ENCODE assay signal across 8 mouse cellular contexts in genomic region chr11:102446581-102447461, GRCm38 (mm10). TPM values are rescaled to one million over a fixed set of nuclear protein-coding genes. Genes with fewer than 3 reads are reported as not detected.
DNase-seq lines count a peak whose midpoint lies in the region; ATAC-seq and TF ChIP-seq lines count a peak whose summit lies in the region.

No protein-coding gene starts in this region.

- peak overlapping the region; percentile 79 for H3K4me2 ChIP-seq in heart, embryonic 12.5 days
- H3K4me2 ChIP-seq in limb, embryonic 14.5 days (replicated peaks; ENCODE audit: low read depth, low read length, severe bottlenecking) = peak overlapping the region; percentile 61
- peak overlapping the region; percentile 72 for H3K4me2 ChIP-seq in neural tube, embryonic 14.5 days (ENCODE audit: low read depth, low read length)

- H3K4me1 ChIP-seq in heart, embryonic 12.5 days (replicated peaks) = peaks cover 52% of the 10 kb centered on the region
- H3K4me1 ChIP-seq in limb, embryonic 14.5 days (ENCODE audit: control insufficient read depth, insufficient read depth, low read length) = peaks cover 26% of the 10 kb centered on the region
- peaks cover 24% of the 10 kb centered on the region for H3K4me1 ChIP-seq in neural tube, embryonic 14.5 days (ENCODE audit: control insufficient read depth, insufficient read depth, low read length)

- peak; percentile 37 for ATAC-seq in heart, embryonic 12.5 days (ENCODE audit: insufficient number of reproducible peaks, low FRiP score)
- ATAC-seq in limb, embryonic 14.5 days (ENCODE audit: low FRiP score, low read depth) = peak; percentile 30
- ATAC-seq in neural tube, embryonic 14.5 days (ENCODE audit: low read depth) = peak; percentile 68

- H3K4me3 ChIP-seq in gastrocnemius, adult 2 months = peak overlapping the region; percentile 90
- peak overlapping the region; percentile 75 for H3K4me3 ChIP-seq in heart, embryonic 12.5 days
- H3K4me3 ChIP-seq in limb, embryonic 14.5 days (replicated peaks; ENCODE audit: low read length) = peak overlapping the region; percentile 85
- peak overlapping the region; percentile 95 for H3K4me3 ChIP-seq in neural tube, embryonic 14.5 days (ENCODE audit: low read depth, low read length)

- no peak for TF ChIP-seq POLR2A in limb, embryonic 14.5 days (IDR thresholded peaks at IDR 0.05; ENCODE audit: borderline replicate concordance, extremely low read depth, insufficient read depth, insufficient read length)

- peaks cover 16% of the 10 kb centered on the region for H3K36me3 ChIP-seq in heart, embryonic 12.5 days
- peaks cover 21% of the 10 kb centered on the region for H3K36me3 ChIP-seq in limb, embryonic 14.5 days (ENCODE audit: control insufficient read depth, insufficient read depth, low read length)
- peaks cover 5% of the 10 kb centered on the region for H3K36me3 ChIP-seq in neural tube, embryonic 14.5 days (ENCODE audit: control insufficient read depth, insufficient read depth, low read length)

- H3K27me3 ChIP-seq in heart, embryonic 12.5 days (replicated peaks) = no peaks in the 10 kb centered on the region; the same call in 1 of the 2 replicates
- peaks cover 9% of the 10 kb centered on the region; the same call in 1 of the 2 replicates for H3K27me3 ChIP-seq in limb, embryonic 14.5 days (ENCODE audit: control insufficient read depth, insufficient read depth, low read length)
- no peaks in the 10 kb centered on the region for H3K27me3 ChIP-seq in neural tube, embryonic 14.5 days (ENCODE audit: control insufficient read depth, insufficient read depth, low read length)

- WGBS in heart, embryonic 12.5 days = 2% methylated on average over 44 of the region's 49 CpGs
- WGBS in limb, embryonic 14.5 days = 2% methylated on average over 35 of the region's 49 CpGs
- under 1% methylated on average over 21 of the region's 49 CpGs for WGBS in neural tube, embryonic 14.5 days

- intact Hi-C loops in gastrocnemius, adult 2 months (cut with DNase I) = no loop called here
- intact Hi-C loops in gastrocnemius, postnatal 36 days (cut with DNase I) = no loop called here

- H3K9me3 ChIP-seq in heart, embryonic 12.5 days (replicated peaks) = no peaks in the 10 kb centered on the region
- no peaks in the 10 kb centered on the region for H3K9me3 ChIP-seq in limb, embryonic 14.5 days (ENCODE audit: control insufficient read depth, low read length)
- no peaks in the 10 kb centered on the region for H3K9me3 ChIP-seq in neural tube, embryonic 14.5 days (ENCODE audit: control insufficient read depth, low read length)

- peak overlapping the region; percentile 90 for H3K9ac ChIP-seq in heart, embryonic 12.5 days
- H3K9ac ChIP-seq in limb, embryonic 14.5 days (ENCODE audit: low read depth, low read length, severe bottlenecking) = peak overlapping the region; percentile 97
- peak overlapping the region; percentile 99 for H3K9ac ChIP-seq in neural tube, embryonic 14.5 days (replicated peaks; ENCODE audit: low read depth, low read length)

- TF ChIP-seq CTCF in gastrocnemius, adult 2 months (IDR thresholded peaks at IDR 0.05) = no peak

- peak overlapping the region; percentile 82 for H3K27ac ChIP-seq in gastrocnemius, adult 2 months
- peak overlapping the region; percentile 81 for H3K27ac ChIP-seq in heart, embryonic 12.5 days (ENCODE audit: poor library complexity, severe bottlenecking)
- H3K27ac ChIP-seq in limb, embryonic 14.5 days (replicated peaks; ENCODE audit: low read depth, low read length) = peak overlapping the region; percentile 89
- H3K27ac ChIP-seq in neural tube, embryonic 14.5 days (ENCODE audit: low read depth, low read length) = peak overlapping the region; percentile 96

- peak; percentile 40 for DNase-seq in gastrocnemius, adult 2 months
- DNase-seq in gastrocnemius, postnatal 36 days = no peak
- peak; percentile 63 for DNase-seq in 3134 (ENCODE audit: extremely low read depth, insufficient read length, low spot score)
- DNase-seq in cerebellum, adult 9-10 months = peak; percentile 78
- peak; percentile 35 for DNase-seq in limb, embryonic 14.5 days (ENCODE audit: low spot score)
- DNase-seq in layer of hippocampus, adult 9-11 months = no peak

RNA-seq across cellular contexts. Expression of gene Fam171a2, which starts 0.7 kb away (rescaled TPM):
- total RNA-seq in gastrocnemius, adult 2 months (2021) = 1 to 10 TPM in 1 of 2 experiments, under 1 TPM in 1; 0.66 to 1.1 TPM
- total RNA-seq in gastrocnemius, postnatal 36 days (2021) = 1 to 10 TPM; 1.4 to 1.6 TPM
- 4.5 and 5.6 TPM in 2 replicates for polyA plus RNA-seq in heart, embryonic 12.5 days (2016; fragmentation: Nextera tagmentation; extraction: Ambion mirVana)
- 56.8 and 85.1 TPM in 2 replicates for polyA plus RNA-seq in limb, embryonic 14.5 days (2012; rRNA removed)
- polyA plus RNA-seq in limb, embryonic 14.5 days (2014; fragmentation: Nextera tagmentation; extraction: Ambion mirVana) = 8.9 and 10.0 TPM in 2 replicates
- 25.4 and 38.4 TPM in 2 replicates for polyA plus RNA-seq in neural tube, embryonic 14.5 days (2014; fragmentation: Nextera tagmentation; extraction: Ambion mirVana)

RNA-seq across cellular contexts. Expression of gene Grn, which starts 16.7 kb away (rescaled TPM):
- 10 to 100 TPM; 12.6 to 32.3 TPM for total RNA-seq in gastrocnemius, adult 2 months (2021)
- total RNA-seq in gastrocnemius, postnatal 36 days (2021) = 10 to 100 TPM; 23.5 to 24.8 TPM
- 189 and 191 TPM in 2 replicates for polyA plus RNA-seq in heart, embryonic 12.5 days (2016; fragmentation: Nextera tagmentation; extraction: Ambion mirVana)
- polyA plus RNA-seq in limb, embryonic 14.5 days (2012; rRNA removed) = 120 and 135 TPM in 2 replicates
- polyA plus RNA-seq in limb, embryonic 14.5 days (2014; fragmentation: Nextera tagmentation; extraction: Ambion mirVana) = 118 and 133 TPM in 2 replicates
- polyA plus RNA-seq in neural tube, embryonic 14.5 days (2014; fragmentation: Nextera tagmentation; extraction: Ambion mirVana) = 43.3 and 68.2 TPM in 2 replicates

RNA-seq across cellular contexts. Expression of gene Itga2b, which starts 23.1 kb away (rescaled TPM):
- total RNA-seq in gastrocnemius, adult 2 months (2021) = 1 to 10 TPM in 1 of 2 experiments, under 1 TPM in 1; 0.51 to 2.7 TPM
- 1 to 10 TPM in 1 of 2 experiments, under 1 TPM in 1; 0.56 to 1.1 TPM for total RNA-seq in gastrocnemius, postnatal 36 days (2021)
- 16.5 and 22.5 TPM in 2 replicates for polyA plus RNA-seq in heart, embryonic 12.5 days (2016; fragmentation: Nextera tagmentation; extraction: Ambion mirVana)
- 7.0 and 7.3 TPM in 2 replicates for polyA plus RNA-seq in limb, embryonic 14.5 days (2012; rRNA removed)
- polyA plus RNA-seq in limb, embryonic 14.5 days (2014; fragmentation: Nextera tagmentation; extraction: Ambion mirVana) = 3.5 and 5.0 TPM in 2 replicates
- polyA plus RNA-seq in neural tube, embryonic 14.5 days (2014; fragmentation: Nextera tagmentation; extraction: Ambion mirVana) = 5.5 and 7.0 TPM in 2 replicates

RNA-seq across cellular contexts. Expression of gene Slc25a39, which starts 39.1 kb away (rescaled TPM):
- 10 to 100 TPM; 51.4 to 76.4 TPM for total RNA-seq in gastrocnemius, adult 2 months (2021)
- 10 to 100 TPM; 56.2 to 64.3 TPM for total RNA-seq in gastrocnemius, postnatal 36 days (2021)
- polyA plus RNA-seq in heart, embryonic 12.5 days (2016; fragmentation: Nextera tagmentation; extraction: Ambion mirVana) = 253 and 260 TPM in 2 replicates
- 120 and 181 TPM in 2 replicates for polyA plus RNA-seq in limb, embryonic 14.5 days (2012; rRNA removed)
- polyA plus RNA-seq in limb, embryonic 14.5 days (2014; fragmentation: Nextera tagmentation; extraction: Ambion mirVana) = 179 and 195 TPM in 2 replicates
- polyA plus RNA-seq in neural tube, embryonic 14.5 days (2014; fragmentation: Nextera tagmentation; extraction: Ambion mirVana) = 141 and 144 TPM in 2 replicates

RNA-seq across cellular contexts. Expression of gene Rundc3a, which starts 53.6 kb away (rescaled TPM):
- total RNA-seq in gastrocnemius, adult 2 months (2021) = not detected
- not detected for total RNA-seq in gastrocnemius, postnatal 36 days (2021)
- 1.7 and 1.8 TPM in 2 replicates for polyA plus RNA-seq in heart, embryonic 12.5 days (2016; fragmentation: Nextera tagmentation; extraction: Ambion mirVana)
- polyA plus RNA-seq in limb, embryonic 14.5 days (2012; rRNA removed) = 2.9 and 3.2 TPM in 2 replicates
- 1.0 and 1.1 TPM in 2 replicates for polyA plus RNA-seq in limb, embryonic 14.5 days (2014; fragmentation: Nextera tagmentation; extraction: Ambion mirVana)
- polyA plus RNA-seq in neural tube, embryonic 14.5 days (2014; fragmentation: Nextera tagmentation; extraction: Ambion mirVana) = 97.8 and 115 TPM in 2 replicates

Comparison
In these comparisons a context has a peak if more than half of its experiments do, and no peak if none do; other contexts are left out.
1. DNase-seq: peak in gastrocnemius, adult 2 months (single experiment), 3134 (single experiment), cerebellum, adult 9-10 months (single experiment) and limb, embryonic 14.5 days (single experiment); none in gastrocnemius, postnatal 36 days (0 of 2) and layer of hippocampus, adult 9-11 months (single experiment).
2. Peak in every context shown above with its lines, with median percentiles within 50 percentile points of each other: H3K27ac ChIP-seq, H3K4me3 ChIP-seq, ATAC-seq, H3K4me2 ChIP-seq and H3K9ac ChIP-seq.